Mouse (Mus musculus): Measurements from ENCODE around the gene Cacna1g.

DNA sequence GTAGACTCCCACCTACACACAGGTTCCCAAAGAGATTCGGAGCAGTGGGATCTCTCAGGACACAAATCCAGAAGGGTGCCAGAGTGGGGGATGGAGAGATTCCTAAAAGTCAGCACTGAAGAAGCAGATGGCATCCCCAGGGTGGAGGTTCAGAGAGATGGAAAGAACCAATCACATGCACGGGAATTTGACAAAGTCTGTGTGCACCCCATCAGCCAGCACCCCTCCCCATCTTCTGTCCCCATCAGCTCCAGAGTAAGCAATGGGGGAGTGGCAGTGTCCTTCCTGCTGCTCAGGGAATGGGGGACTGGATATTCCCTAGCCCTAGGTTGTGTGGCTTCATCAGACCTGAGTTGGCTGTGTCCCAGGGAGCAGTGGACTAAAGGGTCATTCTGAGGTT is 25.0 kb upstream of the Cacna1g start:
- no peak for TF ChIP-seq CTCF (IDR thresholded peaks at IDR 0.05; ENCODE audit: low read depth)
- TF ChIP-seq EP300 (IDR thresholded peaks at IDR 0.05; ENCODE audit: low read depth): no peak

Measured in liver, postnatal 0 days (tissue).